Mouse (Mus musculus) gastrocnemius, adult 2 months (tissue): ENCODE measurements around the gene Gpx5. TPM values are rescaled to one million over a fixed set of nuclear protein-coding genes. Genes with fewer than 3 reads are reported as not detected.

ENCODE experiments used
- DNase-seq: peaks from one replicate; pipeline ENCODE4 v3.0.0; 2022
- H3K27ac ChIP-seq: fragments of 200-600 bp; 2 replicates; pipeline ENCODE4 v1.8.1; 2022; ENCODE audit warnings: mild to moderate bottlenecking
- H3K4me3 ChIP-seq: fragments of 200-600 bp; 2 replicates; pipeline ENCODE4 v1.8.1; 2022; ENCODE audit warnings: mild to moderate bottlenecking, moderate library complexity
- CTCF ChIP-seq: fragments of 200-600 bp; IDR thresholded peaks from 2 replicates; pipeline ENCODE4 v1.8.1; 2022; ENCODE audit warnings: antibody characterized with exemption, mild to moderate bottlenecking, moderate library complexity
- intact Hi-C: fragments of 180-260 bp; cut with DNase I; formaldehyde crosslinking; loops from one replicate; pipeline ENCODE4 v1.15.1; 2025
- total RNA-seq, 2 experiments: library from RNA; stranded (reverse); gene quantifications; 2 replicates each; pipeline ENCODE4 v1.2.3; 2021

Gene Gpx5
- total RNA-seq, 2 experiments from 2014 or later: not detected

DNA sequence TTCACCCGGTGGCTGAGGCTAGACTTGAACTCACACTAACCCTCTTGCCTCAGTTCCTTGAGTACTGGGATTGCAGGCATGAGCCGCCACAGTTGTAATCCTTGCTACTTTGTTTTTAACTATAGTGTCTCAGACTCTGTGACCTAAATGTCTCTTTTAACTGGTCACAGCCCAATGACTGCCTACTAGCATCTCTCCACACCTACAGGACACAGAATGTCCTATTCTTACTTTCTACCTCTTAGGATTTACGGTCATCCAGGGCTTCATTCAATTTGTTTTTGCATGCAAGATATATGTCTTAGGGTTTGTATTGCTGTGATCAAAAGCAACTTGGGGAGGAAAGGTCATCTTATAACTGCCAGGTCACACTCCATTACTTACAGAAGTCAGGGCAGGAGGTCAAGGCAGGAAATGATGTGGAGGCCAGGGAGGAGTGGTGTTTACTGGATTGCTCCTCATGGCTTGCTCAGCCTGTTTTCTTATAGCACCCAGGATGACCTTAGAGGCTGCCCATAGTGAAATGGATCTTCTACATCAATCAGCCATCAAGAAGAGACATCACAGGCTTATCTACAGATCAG, 12.0 kb upstream of the Gpx5 start:
- intact Hi-C loops: no loop called here

GRCm38 (mm10) chr13:21298557-21298956, 6.0 kb upstream of the Gpx5 start:
- TF ChIP-seq CTCF: no peak

More for the DNA sequence above, 12.0 kb upstream of the Gpx5 start:
- TF ChIP-seq CTCF: no peak
- Histone ChIP-seq H3K4me3 (no peak overlapping the region), H3K27ac (no peak overlapping the region)
- DNase-seq: no peak

GRCm38 (mm10) chr13:21279559-21279958, 13.0 kb downstream of the Gpx5 start:
- H3K27ac ChIP-seq: no peak overlapping the region
- DNase-seq: peak; percentile 65
- intact Hi-C loops: loop anchor here (5.0 kb wide), 3 partner anchors 47 to 77 kb away; no protein-coding TSS in a partner anchor
- TF ChIP-seq CTCF: no peak
- H3K4me3 ChIP-seq: peak overlapping the region; percentile 83

More at GRCm38 (mm10) chr13:21298557-21298956, 6.0 kb upstream of the Gpx5 start:
- no peak for DNase-seq
- intact Hi-C loops: no loop called here
- Histone ChIP-seq H3K27ac (no peak overlapping the region), H3K4me3 (no peak overlapping the region)

DNA sequence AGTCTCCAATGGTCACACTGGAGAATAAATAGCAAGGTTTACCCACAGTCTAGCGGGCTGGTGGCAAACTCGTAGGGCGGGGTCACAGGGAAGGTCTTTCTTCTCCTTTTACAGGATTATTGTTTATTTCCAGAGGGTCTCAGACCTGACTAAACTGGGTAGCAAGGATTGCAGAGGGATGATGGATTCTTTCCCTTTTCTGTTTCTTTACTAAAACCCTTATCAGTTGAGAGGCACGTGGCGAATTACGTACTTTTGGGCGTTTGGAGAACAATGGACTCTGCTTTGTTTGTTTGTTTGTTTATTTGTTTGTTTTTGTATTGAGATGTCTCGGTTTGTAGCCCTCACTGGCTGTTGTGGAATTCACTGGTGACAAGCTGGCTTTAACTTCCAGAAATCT, 13.5 kb downstream of the Gpx5 start:
- no peak for DNase-seq
- intact Hi-C loops: loop anchor here (5.0 kb wide), 3 partner anchors 47 to 77 kb away; no protein-coding TSS in a partner anchor
- Histone ChIP-seq H3K4me3 (peak overlapping the region; percentile 83), H3K27ac (no peak overlapping the region)
- TF ChIP-seq CTCF: no peak

DNA sequence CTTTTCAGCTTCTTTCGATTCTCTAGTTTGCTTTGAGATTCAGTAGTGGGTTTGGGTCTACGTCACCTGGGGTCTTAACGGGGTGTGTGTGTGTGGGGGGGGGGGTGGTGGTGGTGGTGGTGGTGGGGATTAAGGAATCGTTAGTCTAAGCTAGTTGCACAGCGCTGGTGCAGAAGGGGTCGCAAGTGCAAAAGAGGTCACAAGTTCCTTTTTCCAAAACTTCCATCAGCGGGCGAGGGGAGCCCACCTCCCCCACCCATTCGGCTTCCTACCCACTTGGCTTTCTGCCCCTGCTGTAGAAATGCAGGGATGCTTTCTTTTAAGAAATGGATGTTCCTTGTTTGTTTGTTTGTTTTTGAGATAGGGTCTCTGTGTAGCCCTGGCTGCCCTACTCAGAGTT, 16.0 kb downstream of the Gpx5 start:
- Histone ChIP-seq H3K27ac (no peak overlapping the region), H3K4me3 (peak overlapping the region; percentile 78)
- intact Hi-C loops: loop anchor here (5.0 kb wide), 3 partner anchors 44 to 74 kb away; no protein-coding TSS in a partner anchor
- TF ChIP-seq CTCF: no peak
- no peak for DNase-seq

DNA sequence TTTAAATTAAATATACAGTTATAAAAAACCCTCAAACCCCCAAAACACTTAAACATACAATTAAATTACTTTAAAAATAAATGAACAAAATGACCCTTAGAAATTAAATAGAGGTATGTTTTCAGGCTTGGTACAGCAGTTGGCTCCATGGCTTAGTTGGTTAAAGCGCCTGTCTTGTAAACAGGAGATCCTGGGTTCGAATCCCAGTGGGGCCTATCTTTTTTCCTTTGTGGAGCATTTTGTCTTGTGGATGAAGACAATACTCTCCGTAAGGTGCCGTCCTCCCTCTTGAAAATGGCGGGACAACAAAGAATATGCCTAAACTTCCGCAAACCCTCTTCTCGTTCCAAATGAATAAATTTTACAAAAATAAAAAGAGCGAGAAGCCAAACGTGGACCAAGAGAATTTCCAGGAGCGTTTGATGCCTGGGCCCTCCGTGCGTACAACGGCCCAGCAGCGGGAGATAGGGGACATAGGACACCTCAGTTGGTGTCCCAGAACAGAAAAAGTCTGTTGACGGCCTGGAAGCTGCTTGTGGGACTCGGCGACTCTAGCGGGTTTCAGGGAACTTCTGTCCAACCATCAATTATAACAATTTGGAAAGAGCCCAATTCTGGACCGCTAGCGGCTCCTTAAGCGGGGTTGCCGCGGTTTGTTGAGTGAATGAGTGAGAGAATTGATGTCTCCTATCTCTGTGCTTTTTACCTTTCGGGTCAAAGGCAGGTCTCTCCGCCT, 16.5 kb downstream of the Gpx5 start:
- DNase-seq: peak; percentile 42
- Histone ChIP-seq H3K4me3 (peak overlapping the region; percentile 78), H3K27ac (no peak overlapping the region)
- intact Hi-C loops: loop anchor here (2.0 to 5.0 kb wide), 4 partner anchors 44 to 117 kb away; no protein-coding TSS in a partner anchor
- TF ChIP-seq CTCF: no peak

DNA sequence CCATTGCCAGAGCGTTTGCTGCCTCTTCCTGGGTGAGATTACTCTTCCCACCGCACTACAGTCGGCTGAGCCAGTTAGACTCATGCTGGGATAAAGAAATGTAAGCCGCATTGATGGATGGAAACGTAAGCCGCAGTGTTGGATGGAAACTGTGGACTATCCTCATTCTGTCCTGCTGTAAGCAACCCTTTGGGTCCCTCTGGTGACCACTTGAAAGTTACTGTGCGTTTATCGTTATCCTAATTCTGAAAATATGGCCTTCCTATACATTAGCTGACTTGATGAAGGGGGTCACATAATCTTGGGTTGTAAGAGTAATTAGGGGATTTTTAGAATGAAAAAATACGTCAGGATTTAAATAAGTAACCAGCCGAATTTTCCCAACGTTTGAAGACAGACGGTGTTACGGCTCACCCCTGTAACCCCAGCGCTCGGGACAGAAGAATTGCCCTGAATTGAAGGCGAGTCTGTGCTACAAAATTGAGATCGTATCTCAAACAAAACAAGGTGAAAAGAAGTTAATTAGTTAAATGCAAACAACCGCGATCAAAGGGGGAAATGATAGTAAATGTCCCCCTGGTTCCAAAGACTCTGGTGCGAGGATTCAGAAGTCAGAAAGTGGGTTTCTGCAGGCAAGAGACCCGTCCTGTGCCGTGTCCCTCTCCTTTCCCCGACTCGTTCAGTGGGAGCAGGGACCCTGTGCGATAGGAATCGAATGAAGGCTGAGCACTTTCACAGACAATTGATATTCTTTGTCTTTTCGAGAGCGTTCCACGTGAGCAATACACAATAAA, 17.3 kb downstream of the Gpx5 start:
- intact Hi-C loops: loop anchor here (2.0 to 5.0 kb wide), 4 partner anchors 43 to 116 kb away; no protein-coding TSS in a partner anchor
- TF ChIP-seq CTCF: peak; percentile 22; the same call in 1 of the 2 replicates
- DNase-seq: no peak
- Histone ChIP-seq H3K27ac (no peak overlapping the region), H3K4me3 (peak overlapping the region; percentile 78)

GRCm38 (mm10) chr13:21268262-21268661, 24.3 kb downstream of the Gpx5 start:
- DNase-seq: no peak
- no peak overlapping the region for H3K27ac ChIP-seq
- intact Hi-C loops: no loop called here
- no peak for TF ChIP-seq CTCF
- no peak overlapping the region for H3K4me3 ChIP-seq

- Histone ChIP-seq H3K4me3 (no peak overlapping the region), H3K27ac (no peak overlapping the region)
- DNase-seq: no peak
- TF ChIP-seq CTCF: no peak
- intact Hi-C loops: no loop called here
These were observed 25.0 kb downstream of the Gpx5 start for GRCm38 (mm10) chr13:21267541-21267940.

DNA sequence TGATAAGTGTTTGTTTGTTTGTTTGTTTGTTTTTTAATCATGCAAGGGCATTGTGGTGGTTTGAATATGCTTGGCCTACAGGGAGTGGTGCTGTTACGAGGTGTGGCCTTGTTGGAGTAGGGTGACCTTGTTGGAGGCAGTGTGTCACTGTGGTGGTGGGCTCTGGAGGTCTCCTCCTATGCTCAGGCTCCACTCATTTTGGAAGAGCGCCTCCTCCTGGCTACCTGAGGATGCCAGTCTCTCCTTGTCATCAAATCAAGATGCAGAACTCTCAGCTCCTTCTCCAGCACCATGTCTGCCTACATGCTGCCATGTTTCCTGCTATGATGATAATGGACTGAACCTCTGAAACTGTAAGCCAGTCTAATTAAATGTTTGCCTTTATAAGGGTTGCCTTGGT, 26.8 kb downstream of the Gpx5 start:
- Histone ChIP-seq H3K4me3 (no peak overlapping the region), H3K27ac (no peak overlapping the region)
- intact Hi-C loops: no loop called here
- no peak for DNase-seq
- TF ChIP-seq CTCF: no peak

DNA sequence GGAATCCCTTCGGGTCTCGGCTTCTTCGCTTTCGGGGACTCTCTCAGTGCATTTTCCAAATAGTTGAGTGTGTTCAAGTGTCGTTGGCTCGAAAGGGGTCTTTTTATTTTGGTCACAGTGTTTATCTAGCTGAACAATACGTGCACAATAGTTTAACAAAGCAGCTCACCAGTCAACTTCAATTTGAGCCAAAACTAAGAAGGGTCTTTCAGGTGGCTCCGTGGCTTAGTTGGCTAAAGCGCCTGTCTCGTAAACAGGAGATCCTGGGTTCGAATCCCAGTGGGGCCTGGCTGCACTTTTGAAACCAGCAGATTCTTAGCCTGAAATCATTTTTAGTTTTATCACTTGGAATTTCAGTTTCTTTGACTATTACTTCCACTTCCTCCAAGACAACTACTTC, 28.2 kb downstream of the Gpx5 start:
- no peak for TF ChIP-seq CTCF
- no peak for DNase-seq
- H3K27ac ChIP-seq: no peak overlapping the region
- intact Hi-C loops: no loop called here
- H3K4me3 ChIP-seq: peak overlapping the region; percentile 58

- peak overlapping the region; percentile 58 for H3K4me3 ChIP-seq
- intact Hi-C loops: no loop called here
- TF ChIP-seq CTCF: no peak
- no peak for DNase-seq
- no peak overlapping the region for H3K27ac ChIP-seq
These were observed 28.6 kb downstream of the Gpx5 start for GRCm38 (mm10) chr13:21263910-21264309.
